Mouse (Mus musculus) gastrocnemius, postnatal 36 days (tissue): ENCODE measurements at regions not wholly inside any gene's neighbourhood (a gene's known extent, or its start where the extent isn't known, plus 50 kb on each side); places are given as distances from the start of the nearest gene placed in this dataset.
"Not testable (repeated sequence)": the region's sequence is repeated elsewhere in the genome, so short reads cannot be mapped to it uniquely, and the experiment has no call there.

Experiments used
- DNase-seq, 2 experiments: peaks; one replicate each; pipeline ENCODE4 v3.0.0; 2022
- intact Hi-C: fragments of 180-260 bp; cut with DNase I; formaldehyde crosslinking; loops from one replicate; pipeline ENCODE4 v1.15.1; 2025

DNA sequence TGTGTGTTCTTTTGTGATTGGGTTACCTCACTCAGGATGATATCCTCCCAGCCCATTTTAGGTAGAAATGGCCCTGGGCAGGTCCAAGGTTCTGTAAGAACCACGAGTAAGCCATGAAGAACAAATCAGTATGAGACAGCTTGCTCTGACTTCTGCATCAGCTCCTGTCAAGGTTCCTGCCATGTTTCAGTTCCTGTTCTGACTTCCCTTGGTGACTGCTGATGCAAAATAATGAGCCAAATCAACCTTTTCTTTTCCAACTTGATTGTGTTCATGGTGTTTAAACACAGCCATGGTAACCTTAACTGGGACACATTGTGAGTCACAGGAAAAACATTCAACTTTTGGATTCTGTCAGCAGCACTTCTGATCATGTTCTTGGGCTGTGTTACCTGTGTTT is 667.4 kb upstream of the Igfbp7 start:
- DNase-seq = no peak
- intact Hi-C loops = no loop called here

DNA sequence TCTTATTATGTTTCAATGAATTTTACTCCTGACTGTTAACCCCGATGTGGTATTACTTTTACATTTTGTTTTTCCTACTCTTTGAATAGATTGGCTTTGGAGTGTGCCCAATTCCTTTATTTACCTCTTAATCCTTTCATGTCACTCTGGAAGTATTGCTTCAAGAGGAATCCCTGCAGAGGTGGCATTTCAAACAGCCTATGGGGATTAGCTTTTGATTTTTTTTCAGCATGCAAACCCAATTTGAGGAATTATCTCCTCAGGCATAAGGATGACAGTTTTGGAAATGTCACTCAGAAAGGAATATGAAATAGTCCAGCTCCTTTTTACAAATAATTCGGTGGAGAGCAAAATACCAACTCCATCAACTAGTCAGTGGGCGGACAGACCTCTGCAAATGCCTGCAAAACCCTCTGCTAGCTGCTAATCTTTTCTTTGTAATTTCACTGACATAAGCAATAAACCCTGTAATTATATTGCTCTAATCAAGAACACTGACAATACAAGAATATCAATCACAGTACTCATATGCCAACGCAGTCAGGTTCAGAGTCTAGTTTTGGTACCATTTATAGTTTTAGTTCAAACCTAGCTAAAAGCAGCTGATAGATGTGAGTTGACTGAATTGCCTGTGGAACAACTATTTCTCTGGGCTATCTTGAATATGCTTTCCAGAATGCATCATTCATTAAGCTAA is 624.9 kb upstream of the Igfbp7 start:
- intact Hi-C loops = no loop called here
- no peak for DNase-seq

DNA sequence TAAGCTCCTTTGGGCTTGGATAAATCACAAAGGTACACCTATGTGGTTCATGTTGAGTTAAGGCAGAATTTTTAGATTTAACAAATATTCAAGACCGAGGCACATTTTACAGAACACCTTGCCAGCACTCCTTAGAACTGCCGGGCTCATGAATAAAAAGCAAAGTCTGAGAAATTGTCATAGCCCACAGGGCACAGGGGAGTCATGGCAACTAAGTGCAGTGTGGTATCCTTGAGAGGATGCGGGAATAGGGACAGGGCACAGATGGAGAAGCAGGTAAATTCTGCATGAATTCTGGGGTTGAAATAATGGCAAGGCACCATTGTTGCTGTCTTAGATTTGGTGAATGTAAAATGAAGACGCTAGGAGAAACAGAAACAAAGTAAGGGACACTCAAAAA is 609.7 kb upstream of the Igfbp7 start:
- no peak for DNase-seq
- intact Hi-C loops = no loop called here

GRCm38 (mm10) chr5:77986449-77987047 is 578.7 kb upstream of the Igfbp7 start:
- intact Hi-C loops = no loop called here

GRCm38 (mm10) chr5:77985269-77985668 is 577.4 kb upstream of the Igfbp7 start:
- intact Hi-C loops = no loop called here
- DNase-seq = no peak

More at GRCm38 (mm10) chr5:77986449-77987047, 578.7 kb upstream of the Igfbp7 start:
- DNase-seq = no peak

DNA sequence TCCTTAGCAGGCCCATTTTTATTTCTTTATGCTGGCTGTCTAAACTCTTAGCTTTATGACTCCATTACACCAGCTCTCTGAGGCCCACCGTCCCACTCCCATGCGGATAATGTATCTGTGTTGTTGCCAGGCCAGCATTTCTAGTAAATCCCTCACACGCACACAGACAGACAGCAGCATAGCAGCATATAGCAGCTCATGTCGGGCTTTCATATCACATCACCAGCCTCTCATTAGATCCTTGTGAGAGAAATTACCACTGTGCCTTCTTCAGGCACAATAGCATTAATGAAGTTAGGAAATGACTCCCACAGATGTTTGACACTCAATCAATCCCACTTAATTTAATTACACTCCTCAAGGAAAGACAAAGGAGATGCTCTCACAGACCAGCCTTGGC is 532.2 kb upstream of the Igfbp7 start:
- DNase-seq, intact Hi-C loops: not testable (repeated sequence)

DNA sequence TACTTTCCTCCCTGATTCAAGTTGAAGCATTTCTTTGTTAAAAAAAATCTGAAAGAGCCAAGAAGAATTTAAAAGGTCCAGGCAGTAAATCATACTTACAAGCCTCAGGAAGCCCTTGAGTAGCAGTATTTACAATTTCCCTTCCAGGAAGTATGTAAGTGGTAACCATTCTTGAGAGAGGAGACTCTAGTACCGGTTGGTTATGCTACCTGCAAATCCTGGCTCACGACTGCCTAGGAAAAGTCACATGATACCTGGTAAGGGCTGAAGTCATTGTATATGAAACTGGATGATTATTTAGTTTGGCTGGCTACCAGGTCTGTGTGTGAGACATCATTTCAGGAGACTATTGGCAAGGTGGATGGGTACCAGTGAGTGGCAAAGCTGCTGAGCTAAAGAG is 524.0 kb upstream of the Igfbp7 start:
- DNase-seq = no peak
- intact Hi-C loops = no loop called here

GRCm38 (mm10) chr5:77921186-77921585 is 513.3 kb upstream of the Igfbp7 start:
- no peak for DNase-seq

DNA sequence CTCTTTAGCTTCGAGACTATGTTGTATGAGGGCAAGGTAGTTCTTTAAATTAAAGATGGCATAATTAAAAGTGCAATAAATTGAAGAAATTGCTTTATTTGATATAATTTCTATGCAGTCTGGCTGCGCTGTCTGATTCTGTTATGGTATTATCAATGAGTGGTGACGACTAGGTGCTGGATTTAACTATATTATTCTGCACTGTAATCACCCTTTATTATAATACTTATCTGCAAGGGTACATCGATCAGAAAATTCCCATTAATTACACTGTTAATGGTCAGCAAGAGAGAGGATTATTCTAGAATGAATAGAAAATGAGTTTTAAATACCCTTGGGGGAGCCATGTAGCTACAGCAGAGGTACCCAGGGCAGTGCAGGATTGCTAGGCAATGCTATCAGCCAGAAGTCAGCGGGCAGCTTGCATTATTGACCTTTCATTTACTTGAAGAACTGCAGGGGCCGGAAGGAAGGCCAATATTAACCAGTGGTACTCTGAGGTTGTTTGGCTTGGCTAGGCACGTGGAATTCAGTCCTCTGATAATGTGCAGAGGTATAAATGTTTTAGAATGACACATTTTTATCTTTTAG is 509.3 kb upstream of the Igfbp7 start:
- DNase-seq = no peak
- intact Hi-C loops = no loop called here

More at GRCm38 (mm10) chr5:77921186-77921585, 513.3 kb upstream of the Igfbp7 start:
- intact Hi-C loops = no loop called here

DNA sequence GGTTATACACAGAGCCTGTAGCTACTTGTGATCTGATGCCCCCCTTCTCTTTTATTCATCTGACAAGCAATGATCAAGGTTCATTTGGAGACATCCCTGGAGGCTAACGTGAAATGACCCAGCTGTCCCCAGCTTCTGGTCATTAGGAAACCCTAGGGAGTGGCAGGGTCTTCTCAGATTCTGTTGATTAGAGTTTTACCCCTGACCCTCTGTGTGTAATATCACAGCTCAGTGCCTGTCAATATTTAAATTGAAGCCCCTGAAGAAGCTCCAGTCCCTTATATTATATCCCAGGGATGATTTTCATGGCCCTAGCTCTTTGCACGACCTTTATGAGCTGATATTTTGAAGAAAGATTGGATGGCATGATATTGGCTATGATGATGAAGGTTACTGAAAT is 508.5 kb upstream of the Igfbp7 start:
- intact Hi-C loops = no loop called here
- no peak for DNase-seq

DNA sequence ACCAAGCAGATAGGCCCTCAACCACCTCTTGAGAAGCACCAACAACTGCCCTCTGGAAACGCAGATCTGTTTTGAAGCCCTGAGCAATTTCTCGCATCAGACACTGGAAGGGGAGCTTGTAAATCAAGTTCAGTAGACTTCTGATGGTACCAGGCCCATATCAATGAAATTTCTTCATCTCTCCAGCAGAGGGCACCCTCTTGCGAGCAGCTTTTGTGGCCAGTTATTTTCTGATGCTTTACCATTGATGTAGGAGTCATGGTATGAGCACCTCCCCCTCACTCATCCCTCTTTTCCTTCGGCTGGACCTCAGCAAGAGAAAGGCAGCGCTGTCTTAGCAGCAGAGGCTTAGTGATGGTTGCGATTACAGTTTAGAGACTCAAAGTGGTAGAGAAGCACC is 501.4 kb upstream of the Igfbp7 start:
- no peak for DNase-seq
- intact Hi-C loops = no loop called here

DNA sequence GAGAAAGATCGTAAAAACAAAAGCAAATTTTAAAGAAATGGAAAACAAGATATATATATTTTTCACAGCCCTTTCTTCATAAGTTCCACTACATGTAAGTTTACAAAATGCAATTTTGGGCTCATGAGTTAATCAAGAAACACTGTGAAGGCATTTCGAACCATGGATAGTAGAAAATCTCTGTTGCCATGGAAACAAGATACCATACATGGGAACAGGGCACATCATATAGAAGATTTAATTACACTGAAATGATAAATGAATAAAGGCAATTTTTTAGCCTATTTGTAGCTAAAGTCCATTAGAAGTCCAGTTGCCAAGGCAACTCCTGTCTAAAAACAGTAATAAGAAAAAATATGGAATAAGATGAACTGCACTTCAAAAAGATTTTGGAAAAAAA is 484.2 kb upstream of the Igfbp7 start:
- intact Hi-C loops, DNase-seq: not testable (repeated sequence)

DNA sequence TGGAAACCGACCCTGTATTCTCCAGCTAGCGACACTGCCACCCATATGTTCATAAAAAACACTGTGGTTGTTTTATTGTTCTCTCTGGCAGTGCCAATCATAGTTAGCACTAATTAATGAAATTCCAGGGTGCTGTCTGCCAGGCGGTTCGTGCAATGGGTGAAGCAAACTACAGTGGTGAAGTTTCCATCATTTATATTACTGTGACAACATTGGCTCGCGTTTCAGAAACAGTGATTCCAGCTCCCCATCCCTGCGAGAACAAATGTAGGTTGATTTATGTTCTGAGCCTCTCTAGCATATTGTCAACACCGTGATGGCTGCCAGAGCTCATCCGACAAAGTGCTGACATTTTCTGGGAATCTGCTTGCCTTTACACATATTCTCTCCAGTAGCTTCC is 480.7 kb upstream of the Igfbp7 start:
- intact Hi-C loops = no loop called here
- DNase-seq = no peak

- intact Hi-C loops = no loop called here
- no peak for DNase-seq
These were observed 463.6 kb upstream of the Igfbp7 start for GRCm38 (mm10) chr5:77871403-77871802.

GRCm38 (mm10) chr5:77865342-77865741 is 457.5 kb upstream of the Igfbp7 start:
- DNase-seq = no peak
- intact Hi-C loops = no loop called here

- no peak for DNase-seq
- intact Hi-C loops = no loop called here
These were observed 447.4 kb upstream of the Igfbp7 start for GRCm38 (mm10) chr5:77855191-77855590.

DNA sequence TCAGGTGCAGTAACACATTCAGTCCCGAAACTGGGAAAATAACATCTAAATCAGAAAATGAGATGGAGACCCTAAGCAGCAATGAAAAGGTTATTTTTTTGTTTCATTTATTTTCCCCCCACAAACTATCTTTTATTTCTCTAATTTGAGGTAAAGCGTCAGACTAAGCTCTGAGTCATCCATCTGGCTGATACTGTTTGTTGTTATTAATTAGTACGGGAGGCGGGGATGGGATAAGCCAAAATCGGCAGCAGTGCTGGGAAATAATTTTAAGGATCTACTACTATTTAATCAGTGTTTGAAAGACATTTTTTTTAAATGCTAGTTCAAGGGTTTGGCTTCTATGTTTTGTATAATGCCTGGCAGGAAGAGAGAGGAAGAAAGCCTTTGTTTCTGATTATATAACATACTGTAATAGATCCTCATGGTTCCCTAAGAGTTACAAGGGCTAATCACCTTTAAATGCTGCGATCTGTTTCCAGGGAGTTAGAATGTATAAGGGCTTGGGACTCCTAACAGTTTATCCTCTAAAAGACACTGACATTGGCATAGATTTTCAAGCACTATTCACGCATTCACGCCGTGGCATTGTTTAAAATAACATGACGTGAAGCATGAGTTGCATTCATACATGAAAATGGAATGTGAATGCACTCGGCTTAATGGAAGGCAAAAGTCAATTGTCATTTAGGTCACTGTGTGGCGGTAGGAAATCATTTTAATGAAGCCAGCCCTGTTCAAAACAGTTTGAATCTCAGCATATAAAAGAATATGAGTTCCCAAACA is 446.4 kb upstream of the Igfbp7 start:
- DNase-seq = no peak
- intact Hi-C loops = no loop called here

DNA sequence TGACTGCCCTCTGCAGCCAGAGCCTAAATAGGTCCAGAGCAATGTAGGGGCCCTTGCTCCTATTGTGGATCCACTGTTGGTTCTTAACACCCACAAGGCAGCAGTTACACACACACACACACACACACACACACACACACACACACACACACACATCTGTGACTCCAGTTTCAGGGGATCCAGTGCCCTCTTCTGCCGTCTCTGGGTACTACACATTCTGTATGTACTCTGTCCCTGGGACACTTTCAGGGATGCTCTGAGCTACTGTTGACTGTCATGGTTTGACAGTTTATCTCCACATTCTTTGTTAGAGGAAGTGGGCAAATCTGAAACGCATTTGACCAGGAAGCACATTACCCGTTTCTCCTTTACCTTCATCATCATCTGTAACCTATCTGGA is 443.8 kb upstream of the Igfbp7 start:
- intact Hi-C loops = no loop called here
- no peak for DNase-seq

DNA sequence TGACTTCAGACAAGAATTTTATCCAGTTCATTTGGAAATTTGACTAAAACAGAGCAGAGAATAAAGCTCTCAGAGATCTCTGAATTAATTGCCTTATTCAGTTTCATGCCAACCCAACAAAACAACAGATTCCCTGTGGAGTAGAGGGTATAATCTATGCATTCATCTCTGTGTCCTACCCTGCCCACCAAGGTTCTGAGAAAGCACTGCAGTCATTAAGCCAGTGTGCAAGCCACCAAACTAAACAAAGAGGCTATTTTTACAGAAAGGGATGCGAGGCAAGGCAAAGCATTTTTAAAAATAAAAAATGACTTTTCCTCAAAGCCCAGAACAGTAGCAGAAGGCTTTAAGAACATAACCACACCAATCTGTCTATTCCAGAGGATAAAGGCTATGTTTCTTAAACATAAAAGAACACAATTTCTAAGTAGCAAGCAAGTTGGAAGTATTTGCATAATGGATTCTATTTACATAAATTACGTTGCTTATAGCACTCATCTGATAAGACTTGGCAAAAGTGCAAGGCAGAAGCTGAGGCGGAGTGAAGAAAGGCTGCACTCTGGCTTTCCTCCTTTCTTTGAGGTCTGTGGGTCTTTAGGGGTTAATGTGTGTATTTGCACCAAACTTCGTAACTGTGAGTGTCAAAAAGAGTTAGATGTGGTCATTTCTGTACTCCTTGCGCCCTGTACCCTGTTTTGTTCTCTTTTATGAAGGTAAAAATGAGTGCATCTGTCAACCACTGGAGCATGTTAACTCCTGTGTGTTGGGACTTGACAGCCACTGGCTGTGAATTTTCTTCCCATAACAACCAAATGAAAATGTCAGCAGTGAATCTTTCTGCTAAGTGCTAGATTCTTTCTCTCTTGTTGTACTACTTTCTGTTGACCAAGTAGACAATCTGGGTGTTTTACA is 430.6 kb upstream of the Igfbp7 start:
- no peak for DNase-seq

DNA sequence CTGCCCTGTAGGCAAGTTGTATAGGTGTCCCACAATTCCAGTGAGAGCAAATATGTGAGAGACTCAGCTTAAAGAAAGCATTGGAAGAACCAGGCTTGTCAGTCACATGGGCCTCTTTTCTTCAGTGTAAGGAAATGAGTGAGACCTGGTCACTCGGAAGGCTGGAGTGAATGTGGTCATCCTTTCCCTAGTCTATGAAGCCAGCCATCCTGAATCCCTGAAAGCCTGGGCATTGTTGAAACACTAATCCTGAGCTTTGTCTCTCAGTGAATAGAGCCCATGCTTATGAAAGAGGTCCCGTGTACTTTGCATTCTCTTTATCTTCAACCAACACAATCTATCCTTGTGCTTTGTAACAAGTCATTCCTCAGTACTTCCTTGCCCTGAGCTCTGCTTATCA is 420.1 kb upstream of the Igfbp7 start:
- intact Hi-C loops = no loop called here
- no peak for DNase-seq

More for the DNA sequence above, 430.6 kb upstream of the Igfbp7 start:
- intact Hi-C loops = no loop called here
